Mouse (Mus musculus) embryo, embryonic 11.5 days (tissue): ENCODE data around the gene Krtap1-3.
"Not testable (repeated sequence)": the region's sequence is repeated elsewhere in the genome, so short reads cannot be mapped to it uniquely, and the experiment has no call there.

Experiments used
- DNase-seq: peaks from one replicate; pipeline ENCODE4 v3.0.0-alpha.2; 2012; ENCODE audit warnings: low read depth, low spot score

Gene Krtap1-3

DNA sequence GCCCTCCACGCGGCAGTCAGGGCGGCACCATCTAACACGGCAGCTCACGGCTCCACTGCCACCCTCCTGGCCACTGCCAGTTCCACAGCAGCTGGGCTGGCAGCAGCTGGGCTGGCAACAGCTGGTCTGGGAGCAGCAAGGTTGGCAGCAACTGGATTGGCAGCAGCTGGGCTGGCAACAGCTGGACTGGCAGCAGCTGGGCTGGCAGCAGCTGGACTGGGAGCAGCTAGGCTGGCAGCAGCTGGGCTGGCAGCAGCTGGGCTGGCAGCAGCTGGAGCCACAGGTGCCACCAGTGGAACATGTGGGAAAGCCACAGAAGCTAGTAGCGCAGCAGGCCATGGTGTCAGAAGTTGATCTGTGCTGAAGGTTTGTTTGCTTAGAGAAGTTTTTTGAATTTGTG, at the start of gene Krtap1-3:
Gene Krtap1-3 (minus strand): TSS at position 359 of the 400 bp plus-strand sequence.
- DNase-seq = no peak

- no peak for DNase-seq
These were observed 49.8 kb upstream of the Krtap1-3 start for GRCm38 (mm10) chr11:99640926-99641325.

- no peak for DNase-seq
These were observed 45.9 kb upstream of the Krtap1-3 start for GRCm38 (mm10) chr11:99637086-99637485.

DNA sequence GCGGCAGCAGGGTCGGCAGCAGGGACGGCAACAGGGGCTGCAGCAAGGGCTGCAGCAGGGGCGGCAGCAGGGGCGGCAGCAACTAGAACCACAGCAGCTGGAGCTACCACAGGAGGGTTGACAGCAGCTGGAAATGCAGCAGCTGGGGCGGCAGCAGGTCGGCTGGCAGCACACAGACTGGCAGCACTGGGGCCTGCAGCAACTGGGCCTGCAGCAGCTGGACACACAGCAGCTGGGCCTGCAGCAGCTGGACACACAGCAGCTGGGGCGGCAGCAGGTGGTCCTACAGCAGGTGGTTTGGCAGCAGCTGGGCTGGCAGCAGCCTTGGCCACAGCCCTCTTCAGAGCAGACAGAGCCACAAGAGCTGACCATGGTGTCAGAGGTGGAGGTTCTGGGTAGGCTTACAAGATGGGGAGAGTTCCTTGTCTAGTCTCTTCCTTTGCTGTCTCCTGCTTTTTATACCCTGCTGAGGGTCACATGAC, 43.6 kb upstream of the Krtap1-3 start, which contains the start of gene Krtap4-2:
Gene Krtap4-2 (minus strand): TSS at position 432 of the 482 bp plus-strand sequence.
- no peak for DNase-seq

DNA sequence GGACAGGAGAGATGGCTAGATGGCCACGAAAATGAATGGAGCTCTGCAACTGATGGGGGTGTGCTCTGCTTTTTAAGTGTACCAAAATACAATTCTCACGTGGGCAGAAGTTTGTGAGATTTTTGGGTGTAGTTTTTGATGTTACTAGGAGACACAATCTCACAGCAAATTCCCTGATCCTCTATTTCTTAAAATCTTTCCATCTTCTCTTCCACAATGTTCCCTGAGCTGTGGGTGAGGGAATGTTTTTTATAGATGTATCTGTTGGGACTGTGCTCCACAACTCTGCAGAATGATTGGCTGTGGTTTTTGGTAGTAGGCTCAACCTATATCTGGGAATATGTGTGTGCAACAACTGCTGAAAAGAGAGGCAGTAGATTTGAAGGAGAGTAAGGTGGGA, 42.2 kb upstream of the Krtap1-3 start:
- DNase-seq = no peak

GRCm38 (mm10) chr11:99630890-99631289, 39.8 kb upstream of the Krtap1-3 start:
- no peak for DNase-seq

DNA sequence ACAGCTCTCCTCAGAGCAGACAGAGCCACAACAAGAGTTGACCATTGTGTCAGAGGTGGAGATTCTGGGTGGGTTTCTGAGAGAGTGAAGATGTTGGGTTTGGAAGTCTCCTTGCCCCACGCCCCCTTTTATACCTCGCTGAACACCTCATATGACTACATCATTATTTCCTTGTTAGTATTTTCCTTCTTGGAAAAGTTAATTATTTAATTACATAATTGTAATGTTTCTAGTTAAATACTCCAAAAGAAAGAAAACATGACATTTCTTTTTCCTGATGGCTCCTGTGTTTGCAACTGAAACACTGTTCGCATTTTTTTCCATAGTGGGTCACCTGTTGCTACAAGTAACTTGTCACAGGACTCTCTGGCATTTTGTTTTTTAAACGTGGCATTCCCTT, 37.0 kb upstream of the Krtap1-3 start, which contains the start of gene Krtap4-1:
Gene Krtap4-1 (minus strand): TSS at position 101 of the 400 bp plus-strand sequence.
- no peak for DNase-seq

DNA sequence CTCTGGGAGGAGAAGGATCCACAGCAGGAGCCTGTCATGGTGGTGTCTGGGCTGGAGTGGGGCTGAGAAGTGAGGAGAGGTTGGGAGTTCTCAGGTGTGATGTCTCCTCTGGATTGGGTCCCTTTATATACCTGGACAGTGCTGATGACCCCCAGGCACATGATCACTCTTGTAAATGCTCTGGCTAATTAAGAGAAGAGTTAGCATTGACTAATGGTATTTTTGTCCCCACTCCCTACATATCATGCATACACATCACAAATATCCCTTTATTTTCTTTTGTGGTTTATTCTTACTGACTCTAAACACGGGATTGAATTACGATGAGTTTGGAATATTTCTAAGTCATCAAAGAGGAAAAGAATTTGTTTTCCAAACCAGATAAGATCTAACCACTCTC, 29.2 kb upstream of the Krtap1-3 start, which contains the start of gene Gm11562:
Gene Gm11562 (minus strand): TSS at position 101 of the 400 bp plus-strand sequence.
- no peak for DNase-seq

DNA sequence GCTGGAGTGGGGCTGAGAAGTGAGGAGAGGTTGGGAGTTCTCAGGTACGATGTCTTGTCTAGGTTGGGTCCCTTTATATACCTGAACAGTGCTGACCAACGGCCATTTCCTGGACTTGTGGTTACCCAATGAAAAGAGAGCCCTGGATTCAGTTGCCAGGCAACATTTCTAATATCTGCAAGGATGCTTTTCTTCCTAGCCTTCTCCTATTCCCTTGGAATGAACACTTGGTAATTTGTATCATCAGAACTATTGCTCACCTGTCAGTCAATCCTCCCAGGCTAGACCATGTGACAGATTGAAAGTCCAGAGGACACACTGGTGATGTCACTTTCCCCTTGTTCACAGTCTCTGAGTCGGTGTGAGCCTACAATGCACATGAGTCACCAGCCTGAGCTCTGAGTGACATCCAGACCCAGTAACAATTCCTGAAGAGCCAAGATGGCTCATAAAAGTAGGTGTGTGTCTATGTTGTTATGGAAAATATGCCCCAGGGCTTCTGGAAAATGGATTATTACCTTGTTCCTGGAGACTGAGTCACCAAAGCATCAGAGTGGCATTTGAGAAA, 23.7 kb upstream of the Krtap1-3 start, which contains the start of gene Krtap2-4:
Gene Krtap2-4 (minus strand): TSS at position 51 of the 568 bp plus-strand sequence.
- DNase-seq = no peak

GRCm38 (mm10) chr11:99610089-99610488, 18.9 kb upstream of the Krtap1-3 start, which contains the start of gene Gm11937:
Gm11937 (minus strand) TSS chr11:99610189.
- not testable (repeated sequence) for DNase-seq

DNA sequence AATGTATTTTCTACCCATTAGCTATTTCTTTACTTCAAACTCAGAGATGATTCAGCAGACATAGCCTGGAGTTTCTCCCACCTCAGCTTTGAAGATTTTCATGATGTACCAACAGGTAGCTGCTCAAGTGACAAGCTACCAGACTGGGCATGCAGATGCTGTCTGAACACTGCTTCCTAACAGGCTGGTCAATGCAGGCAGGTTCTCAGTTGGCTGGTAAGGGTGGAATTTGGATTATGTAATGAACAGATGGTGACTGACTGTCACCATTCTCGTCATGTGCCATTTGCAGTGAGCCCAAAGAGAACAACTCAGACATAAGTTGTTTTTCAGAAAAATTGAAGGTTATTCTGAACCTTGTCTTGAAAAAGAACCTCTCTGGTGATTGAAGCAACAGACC, 18.0 kb upstream of the Krtap1-3 start:
- no peak for DNase-seq

DNA sequence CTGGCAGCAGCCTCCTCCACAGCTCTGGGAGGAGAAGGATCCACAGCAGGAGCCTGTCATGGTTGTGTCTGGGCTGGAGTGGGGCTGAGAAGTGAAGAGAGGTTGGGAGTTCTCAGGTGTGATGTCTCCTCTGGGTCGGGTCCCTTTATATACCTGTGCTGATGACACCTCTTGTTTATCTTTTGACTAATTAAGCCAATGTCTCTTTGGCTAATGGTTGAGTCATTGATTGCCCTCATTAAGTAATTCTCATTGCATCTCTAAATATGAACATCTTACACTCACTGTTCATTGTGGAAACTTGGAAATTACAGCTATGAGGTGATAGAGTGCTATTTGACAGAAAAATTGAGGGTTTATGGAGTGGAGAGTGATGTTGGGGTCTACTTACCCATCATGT, 12.1 kb upstream of the Krtap1-3 start, which contains the start of gene Gm11938:
Gene Gm11938 (minus strand): TSS at position 101 of the 400 bp plus-strand sequence.
- not testable (repeated sequence) for DNase-seq

DNA sequence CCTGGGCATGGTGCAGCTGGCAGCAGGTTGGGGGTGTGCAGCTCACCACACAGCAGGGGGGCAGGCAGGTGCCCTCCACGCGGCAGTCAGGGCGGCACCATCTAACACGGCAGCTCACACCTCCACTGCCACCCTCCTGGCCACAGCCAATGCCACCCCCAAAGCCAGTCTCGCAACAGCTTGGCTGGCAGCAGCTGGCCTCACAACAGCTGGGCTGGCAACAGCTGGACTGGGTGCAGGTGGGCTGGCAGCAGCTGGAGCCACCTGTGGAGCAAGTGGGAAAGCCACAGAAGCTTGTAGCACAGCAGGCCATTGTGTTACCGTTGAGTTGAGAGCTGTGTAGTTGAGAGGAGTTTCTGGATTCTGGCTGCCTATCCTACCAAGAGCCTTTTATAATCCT, 6.6 kb upstream of the Krtap1-3 start, which contains the start of gene Krtap9-3:
Gene Krtap9-3 (minus strand): TSS at position 364 of the 400 bp plus-strand sequence.
- not testable (repeated sequence) for DNase-seq

GRCm38 (mm10) chr11:99585096-99585495, 6.0 kb downstream of the Krtap1-3 start:
- no peak for DNase-seq

DNA sequence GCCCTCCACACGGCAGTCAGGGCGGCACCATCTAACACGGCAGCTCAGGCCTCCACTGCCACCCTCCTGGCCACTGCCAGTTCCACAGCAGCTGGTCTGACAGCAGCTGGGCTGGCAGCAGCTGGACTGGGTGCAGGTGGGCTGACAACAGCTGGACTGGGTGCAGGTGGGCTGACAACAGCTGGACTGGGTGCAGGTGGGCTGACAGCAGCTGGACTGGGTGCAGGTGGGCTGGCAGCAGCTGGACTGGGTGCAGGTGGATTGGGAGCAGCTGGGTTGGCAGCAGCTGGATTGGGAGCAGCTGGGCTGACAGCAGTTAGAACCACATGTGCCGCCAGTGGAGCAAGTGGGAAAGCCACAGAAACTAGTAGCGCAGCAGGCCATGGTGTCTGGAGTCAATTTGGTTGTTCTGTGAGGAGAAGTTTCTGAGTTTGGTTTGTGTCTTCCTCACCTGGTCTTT, 7.9 kb downstream of the Krtap1-3 start, which contains the start of gene Krtap1-4:
Gene Krtap1-4 (minus strand): TSS at position 410 of the 460 bp plus-strand sequence.
- no peak for DNase-seq

- DNase-seq = no peak
These were observed 9.6 kb downstream of the Krtap1-3 start for GRCm38 (mm10) chr11:99581564-99581963.

DNA sequence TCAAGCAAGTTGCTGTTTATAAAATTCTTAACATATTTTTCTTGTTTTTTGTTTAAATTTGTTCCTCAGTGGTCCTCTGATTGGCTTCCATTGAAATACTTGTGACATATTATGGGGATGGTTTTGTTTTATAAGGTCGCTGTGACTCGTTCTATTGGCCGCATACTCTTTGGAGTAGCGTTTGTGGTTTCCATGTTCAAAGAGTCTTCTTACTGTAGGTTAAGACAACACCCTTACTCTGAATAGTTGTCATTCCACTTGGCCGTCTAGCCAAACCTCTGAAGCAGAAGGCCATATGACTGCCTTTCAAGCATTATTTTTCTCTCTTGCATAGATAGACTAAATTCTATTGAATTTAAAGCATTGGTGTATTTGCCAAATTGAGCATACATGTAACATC, 10.1 kb downstream of the Krtap1-3 start:
- DNase-seq = no peak

GRCm38 (mm10) chr11:99580636-99581035, 10.5 kb downstream of the Krtap1-3 start, which contains the start of gene Krtap1-5:
Krtap1-5 (minus strand) TSS chr11:99581016.
- no peak for DNase-seq

DNA sequence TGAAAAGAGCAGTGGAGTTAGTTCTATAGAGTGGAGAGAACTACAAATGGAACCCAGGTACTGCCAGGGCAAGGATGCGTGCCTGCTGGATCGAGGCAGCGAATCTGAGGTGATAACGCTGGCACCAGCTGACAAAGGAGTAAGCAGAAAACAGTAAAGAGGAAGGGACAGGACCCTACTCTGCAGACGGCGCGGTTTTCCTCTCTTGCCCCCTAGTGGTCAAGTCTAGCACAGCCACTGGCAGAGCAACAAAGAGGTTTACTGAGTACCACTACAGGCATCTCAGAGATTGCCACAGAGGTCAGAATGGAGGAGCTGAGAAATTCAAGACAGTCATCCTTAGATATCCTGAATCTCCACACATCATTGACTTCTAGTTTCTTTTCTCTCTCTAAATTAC, 17.0 kb downstream of the Krtap1-3 start:
- DNase-seq = peak; percentile 58

DNA sequence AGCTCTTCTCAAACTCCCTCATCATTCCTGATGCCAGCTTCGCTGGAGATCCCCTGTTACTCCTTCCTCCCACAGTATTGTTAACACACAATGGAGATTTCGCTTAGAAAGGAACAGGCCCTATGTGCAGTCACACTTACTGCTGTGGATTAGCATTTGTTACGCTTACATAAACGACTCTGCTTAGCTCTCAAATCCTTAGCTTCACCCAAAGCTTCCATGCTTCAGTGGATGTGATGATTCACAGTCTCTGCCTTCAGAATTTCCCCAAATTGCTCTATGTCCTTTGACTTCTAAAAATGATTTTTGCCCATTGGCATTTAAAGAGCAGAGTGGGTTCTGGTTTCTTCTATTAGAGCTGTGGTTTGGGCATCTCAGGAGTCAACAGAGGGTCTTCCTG, 18.0 kb downstream of the Krtap1-3 start:
- DNase-seq = no peak

DNA sequence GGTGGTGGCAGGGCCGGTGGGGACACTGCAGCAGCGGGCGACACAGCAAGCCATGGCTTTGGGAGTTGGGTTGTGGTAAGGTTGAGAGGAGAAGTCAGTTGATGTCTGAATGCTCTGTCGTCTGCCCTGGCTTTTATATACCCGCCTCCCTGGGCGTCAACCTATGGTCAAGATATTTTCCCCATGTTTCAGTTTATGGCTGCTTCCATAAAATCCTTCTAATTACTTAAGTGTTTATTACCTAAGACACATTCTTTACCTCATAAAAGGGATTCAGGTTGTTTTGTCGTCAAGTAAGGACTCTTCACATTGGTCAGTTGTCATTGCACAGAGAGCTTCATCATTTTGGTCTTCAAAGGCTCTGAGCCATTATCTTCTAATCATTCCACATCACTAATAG, 24.6 kb downstream of the Krtap1-3 start, which contains the start of gene Krtap3-1:
Gene Krtap3-1 (minus strand): TSS at position 101 of the 400 bp plus-strand sequence.
- no peak for DNase-seq

DNA sequence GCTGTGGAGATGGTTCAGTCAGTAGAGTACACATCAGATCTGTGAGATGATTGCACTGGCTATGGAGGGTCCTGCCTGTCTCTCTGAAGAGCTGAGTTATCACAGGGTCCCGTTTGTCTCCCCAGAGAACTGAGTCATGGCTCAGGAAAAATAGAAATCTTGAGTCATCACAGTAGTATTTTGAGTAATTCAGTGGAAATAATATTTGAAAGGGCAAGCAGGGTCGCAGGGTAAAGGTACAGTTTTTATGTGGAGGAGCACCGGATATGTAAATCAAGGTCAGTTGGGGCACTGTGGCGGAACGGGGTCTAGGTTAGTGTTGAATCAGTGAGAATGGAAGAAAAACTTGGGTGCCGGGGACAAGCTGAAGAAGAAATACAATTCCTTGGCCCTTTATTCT, 28.6 kb downstream of the Krtap1-3 start:
- DNase-seq = no peak

- no peak for DNase-seq
These were observed 31.8 kb downstream of the Krtap1-3 start, which contains the start of gene Gm11939 for GRCm38 (mm10) chr11:99559366-99559765. Gm11939 (minus strand) TSS chr11:99559466.
